Mouse (Mus musculus) neural tube, embryonic 12.5 days (tissue): ENCODE data around the gene Lrrc28. TPM values are rescaled to one million over a fixed set of nuclear protein-coding genes. Genes with fewer than 3 reads are reported as not detected.

ENCODE experiments used
- ATAC-seq: fragments of 200-750 bp; cut with Nextera tagmentation; 2 replicates; pipeline ENCODE4 v1.8.0; 2017; ENCODE audit warnings: low read depth, mild to moderate bottlenecking, moderate TSS enrichment, moderate library complexity; ENCODE audit not compliant: low FRiP score
- H3K27ac ChIP-seq: fragments of 300-500 bp; sonication (generic); 2 replicates; pipeline ENCODE4 v1.5.1; 2016
- H3K27me3 ChIP-seq: fragments of 300-500 bp; sonication (generic); replicated peaks from 2 replicates; pipeline ENCODE4 v1.6.1; 2016; ENCODE audit warnings: mild to moderate bottlenecking
- H3K36me3 ChIP-seq: fragments of 300-500 bp; sonication (generic); 2 replicates; pipeline ENCODE4 v1.6.1; 2016; ENCODE audit warnings: mild to moderate bottlenecking
- H3K4me1 ChIP-seq: fragments of 300-500 bp; sonication (generic); 2 replicates; pipeline ENCODE4 v1.6.1; 2016
- H3K4me2 ChIP-seq: fragments of 300-500 bp; sonication (generic); replicated peaks from 2 replicates; pipeline ENCODE4 v1.6.1; 2016; ENCODE audit warnings: mild to moderate bottlenecking
- H3K4me3 ChIP-seq: fragments of 300-500 bp; sonication (generic); 2 replicates; pipeline ENCODE4 v1.5.1; 2016
- H3K9ac ChIP-seq: fragments of 300-500 bp; sonication (generic); 2 replicates; pipeline ENCODE4 v1.6.1; 2016; ENCODE audit warnings: mild to moderate bottlenecking
- H3K9me3 ChIP-seq: fragments of 300-500 bp; sonication (generic); 2 replicates; pipeline ENCODE4 v1.6.1; 2016; ENCODE audit warnings: mild to moderate bottlenecking
- WGBS: fragments of 180-500 bp; shearing (Covaris S2); methylation state at CpG from one replicate; pipeline ENCODE4 v1.1.7; 2016; 5-methylcytosine and 5-hydroxymethylcytosine counted together
- polyA plus RNA-seq: library from polyadenylated mRNA; unstranded; fragments of >200 nt; fragmentation: Nextera tagmentation; extraction: Ambion mirVana; gene quantifications from 2 replicates; pipeline ENCODE4 v1.2.1, GENCODE M21; 2016

Gene Lrrc28
- polyA plus RNA-seq, 1 experiment from 2014 or later = 35.6 TPM

GRCm38 (mm10) chr7:67670965-67671364 lies 25.9 kb upstream of the Lrrc28 start:
- no peak overlapping the region for H3K9ac ChIP-seq
- H3K9me3 ChIP-seq = no peaks in the 10 kb centered on the region
- ATAC-seq = no peak
- H3K4me2 ChIP-seq = no peak overlapping the region
- WGBS = 97% methylated on average over 1 of the region's 1 CpGs
- H3K4me1 ChIP-seq = no peaks in the 10 kb centered on the region
- H3K36me3 ChIP-seq = peaks cover 19% of the 10 kb centered on the region
- no peak overlapping the region for H3K4me3 ChIP-seq
- H3K27me3 ChIP-seq = no peaks in the 10 kb centered on the region
- no peak overlapping the region for H3K27ac ChIP-seq

DNA sequence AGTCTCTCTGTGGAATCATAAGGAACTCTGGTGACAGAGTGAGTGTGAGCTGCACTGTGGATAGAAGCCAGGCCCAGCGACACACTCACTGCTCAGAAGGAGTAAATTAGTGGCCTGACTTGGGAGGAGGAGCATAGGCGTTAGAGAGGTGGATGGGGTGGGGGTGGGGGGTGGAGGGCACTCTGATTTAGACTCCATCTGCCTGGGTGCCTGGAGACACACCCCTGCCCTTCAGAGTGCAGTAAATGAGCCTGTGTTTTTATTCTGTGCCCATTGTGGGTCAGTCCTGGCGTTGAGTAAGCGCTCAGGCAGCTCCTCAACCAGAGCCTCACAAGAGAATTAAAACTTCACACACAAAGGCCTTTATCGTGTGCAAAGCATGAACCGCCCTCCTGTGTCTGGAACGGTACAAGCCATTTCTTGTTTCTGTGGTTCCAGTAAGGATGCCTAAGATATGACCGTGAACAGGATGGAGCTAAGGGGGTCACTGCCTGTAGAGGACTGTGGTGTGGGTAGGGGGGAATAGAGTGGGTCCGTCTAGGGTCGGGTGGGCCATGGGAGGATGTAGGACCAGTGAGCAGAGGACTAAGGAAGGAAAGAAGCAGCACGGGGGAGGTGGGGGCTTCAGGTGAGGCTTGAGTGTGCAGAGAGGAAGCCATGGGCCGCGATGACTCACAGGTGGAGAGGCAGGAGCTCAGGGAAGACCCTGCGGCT lies 19.1 kb upstream of the Lrrc28 start:
- no peak overlapping the region for H3K9ac ChIP-seq
- peaks cover 3% of the 10 kb centered on the region; the same call in 1 of the 2 replicates for H3K36me3 ChIP-seq
- no peak overlapping the region for H3K27ac ChIP-seq
- no peaks in the 10 kb centered on the region for H3K9me3 ChIP-seq
- WGBS = 73% methylated on average over 14 of the region's 14 CpGs
- no peaks in the 10 kb centered on the region for H3K27me3 ChIP-seq
- no peak for ATAC-seq
- H3K4me1 ChIP-seq = 0 out of 2 replicates have a peak, but pooled peaks cover 7% of the 10 kb centered on the region
- H3K4me3 ChIP-seq = no peak overlapping the region
- no peak overlapping the region for H3K4me2 ChIP-seq

- Histone ChIP-seq H3K9me3 (no peaks in the 10 kb centered on the region), H3K27ac (no peak overlapping the region), H3K27me3 (no peaks in the 10 kb centered on the region), H3K9ac (no peak overlapping the region), H3K4me3 (no peak overlapping the region), H3K36me3 (no peaks in the 10 kb centered on the region; the same call in 1 of the 2 replicates), H3K4me2 (no peak overlapping the region), H3K4me1 (0 out of 2 replicates have a peak, but pooled peaks cover 7% of the 10 kb centered on the region)
- no peak for ATAC-seq
- 83% methylated on average over 5 of the region's 5 CpGs for WGBS
Measured at GRCm38 (mm10) chr7:67662424-67662823, 17.4 kb upstream of the Lrrc28 start.

- Histone ChIP-seq H3K4me3 (no peak overlapping the region), H3K36me3 (no peaks in the 10 kb centered on the region; the same call in 1 of the 2 replicates), H3K27me3 (no peaks in the 10 kb centered on the region), H3K9me3 (no peaks in the 10 kb centered on the region), H3K4me1 (0 out of 2 replicates have a peak, but pooled peaks cover 8% of the 10 kb centered on the region), H3K9ac (no peak overlapping the region), H3K27ac (no peak overlapping the region), H3K4me2 (no peak overlapping the region)
- no peak for ATAC-seq
- WGBS = 92% methylated on average over 4 of the region's 4 CpGs
Measured at GRCm38 (mm10) chr7:67658110-67658509, 13.0 kb upstream of the Lrrc28 start.

DNA sequence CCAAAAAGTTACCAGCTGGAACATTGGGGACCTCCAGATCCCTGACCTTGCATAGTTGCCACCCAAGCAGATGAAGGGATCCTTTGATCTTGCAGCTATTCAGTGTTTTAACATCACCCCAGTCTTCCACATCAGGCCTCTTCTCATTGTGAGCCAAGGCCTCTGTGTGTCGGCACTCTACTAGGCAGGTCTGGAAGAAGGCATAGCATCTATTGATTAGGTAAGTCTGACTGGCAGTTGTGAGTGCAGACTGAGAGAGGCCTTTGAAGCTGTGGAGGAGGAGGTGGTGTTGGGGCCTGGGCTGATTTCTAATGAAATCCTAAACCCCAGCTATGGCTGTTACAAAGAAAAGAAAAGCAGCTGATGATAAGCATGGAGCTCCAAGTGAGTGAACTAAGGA lies 10.1 kb upstream of the Lrrc28 start:
- no peak overlapping the region for H3K27ac ChIP-seq
- peaks cover 8% of the 10 kb centered on the region; the same call in 1 of the 2 replicates for H3K4me1 ChIP-seq
- no peak overlapping the region for H3K4me3 ChIP-seq
- H3K27me3 ChIP-seq = no peaks in the 10 kb centered on the region
- H3K36me3 ChIP-seq = no peaks in the 10 kb centered on the region
- H3K9me3 ChIP-seq = no peaks in the 10 kb centered on the region
- H3K4me2 ChIP-seq = no peak overlapping the region; the same call in 1 of the 2 replicates
- ATAC-seq = no peak
- 13% methylated on average over 1 of the region's 1 CpGs for WGBS
- no peak overlapping the region for H3K9ac ChIP-seq

DNA sequence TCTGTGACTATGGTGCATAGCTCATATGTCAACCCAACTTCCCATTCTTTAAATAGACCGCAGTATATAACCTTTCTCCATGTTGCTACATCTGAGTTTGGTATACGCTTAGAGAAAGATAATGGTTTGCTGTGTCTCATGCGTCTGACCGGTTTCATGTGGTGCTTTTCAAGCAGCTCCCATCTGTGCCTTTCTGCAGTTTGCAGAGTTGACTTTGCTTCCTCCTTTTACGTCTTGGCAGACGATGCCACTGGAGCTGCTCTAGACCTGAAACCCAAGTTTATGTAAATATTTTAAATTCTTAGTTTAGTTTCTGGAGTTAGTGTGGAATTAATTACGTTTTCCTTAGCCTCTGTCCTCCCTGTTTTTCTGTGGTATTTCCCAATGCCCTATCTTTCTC lies 9.6 kb upstream of the Lrrc28 start:
- Histone ChIP-seq H3K9me3 (no peaks in the 10 kb centered on the region), H3K9ac (no peak overlapping the region), H3K27me3 (no peaks in the 10 kb centered on the region), H3K36me3 (no peaks in the 10 kb centered on the region), H3K4me1 (peaks cover 13% of the 10 kb centered on the region), H3K4me3 (no peak overlapping the region), H3K27ac (no peak overlapping the region), H3K4me2 (no peak overlapping the region)
- WGBS = 86% methylated on average over 7 of the region's 7 CpGs
- no peak for ATAC-seq

DNA sequence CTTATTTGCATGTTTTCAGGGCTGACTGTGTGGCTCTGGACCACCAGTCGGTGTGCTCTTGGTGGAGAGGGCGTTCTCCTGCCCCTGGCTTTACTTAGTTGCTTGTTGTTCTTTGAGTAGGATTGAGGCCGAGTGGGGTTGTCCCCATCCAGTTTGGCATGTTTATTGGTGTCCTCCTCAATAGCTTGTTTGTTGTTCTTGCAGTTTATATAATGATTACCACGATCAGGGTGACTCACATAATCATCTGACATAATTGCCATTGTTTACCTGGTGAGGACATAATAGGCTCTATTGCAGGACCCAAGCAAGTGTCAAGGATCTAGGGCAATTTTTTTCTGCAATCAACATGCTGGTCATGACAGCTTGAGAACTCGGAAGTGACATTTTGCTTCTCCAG lies 7.1 kb upstream of the Lrrc28 start:
- no peaks in the 10 kb centered on the region for H3K36me3 ChIP-seq
- H3K4me3 ChIP-seq = no peak overlapping the region
- H3K9me3 ChIP-seq = no peaks in the 10 kb centered on the region
- no peak overlapping the region for H3K27ac ChIP-seq
- H3K27me3 ChIP-seq = no peaks in the 10 kb centered on the region
- no peak overlapping the region for H3K9ac ChIP-seq
- WGBS = 37% methylated on average over 5 of the region's 5 CpGs
- H3K4me1 ChIP-seq = peaks cover 18% of the 10 kb centered on the region
- H3K4me2 ChIP-seq = no peak overlapping the region
- no peak for ATAC-seq

GRCm38 (mm10) chr7:67648376-67648775 lies 3.3 kb upstream of the Lrrc28 start:
- 69% methylated on average over 4 of the region's 4 CpGs for WGBS
- peaks cover 25% of the 10 kb centered on the region for H3K4me1 ChIP-seq
- H3K9ac ChIP-seq = no peak overlapping the region
- no peak overlapping the region for H3K4me3 ChIP-seq
- no peaks in the 10 kb centered on the region for H3K9me3 ChIP-seq
- H3K4me2 ChIP-seq = peak overlapping the region; percentile 52
- no peaks in the 10 kb centered on the region for H3K36me3 ChIP-seq
- H3K27ac ChIP-seq = no peak overlapping the region
- no peaks in the 10 kb centered on the region for H3K27me3 ChIP-seq
- no peak for ATAC-seq

GRCm38 (mm10) chr7:67647277-67647676 lies 2.2 kb upstream of the Lrrc28 start, which contains the start of gene Ttc23:
TSS of gene Ttc23 (plus strand) at chr7:67647410.
- H3K9ac ChIP-seq = peak within 1 kb of the TSS; percentile 59
- WGBS = 1% methylated on average over 5 of the region's 5 CpGs
- no peak within 1 kb of the TSS for H3K27ac ChIP-seq
- no peak for ATAC-seq
- peak within 1 kb of the TSS; percentile 60 for H3K4me2 ChIP-seq
- H3K9me3 ChIP-seq = no peaks in the 10 kb centered on the region
- H3K27me3 ChIP-seq = no peaks in the 10 kb centered on the region
- H3K4me3 ChIP-seq = peak within 1 kb of the TSS; percentile 64
- H3K4me1 ChIP-seq = peaks cover 26% of the 10 kb centered on the region
- no peaks in the 10 kb centered on the region for H3K36me3 ChIP-seq

DNA sequence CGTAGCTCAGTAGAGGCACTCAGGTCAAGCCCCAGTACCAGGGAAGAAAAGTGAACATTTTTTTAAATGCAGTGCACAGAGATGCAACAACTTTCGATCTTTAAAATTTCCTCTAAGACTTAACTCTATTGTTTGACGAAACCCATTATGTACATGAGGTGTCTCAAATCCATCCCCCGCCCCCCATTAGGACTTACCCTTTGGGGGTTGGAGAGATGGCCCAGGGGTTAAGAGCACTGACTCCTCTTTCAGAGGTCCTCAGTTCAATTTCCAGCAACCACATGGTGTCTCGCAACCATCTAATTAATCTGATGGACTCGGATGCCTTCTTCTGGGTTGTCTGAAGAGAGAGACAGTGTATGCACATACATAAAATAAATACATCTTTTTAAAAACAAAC lies 1.1 kb upstream of the Lrrc28 start:
- Histone ChIP-seq H3K9ac (peak overlapping the region; percentile 59), H3K27me3 (no peaks in the 10 kb centered on the region), H3K4me3 (peak overlapping the region; percentile 64), H3K9me3 (no peaks in the 10 kb centered on the region), H3K4me1 (peaks cover 26% of the 10 kb centered on the region), H3K4me2 (peak overlapping the region; percentile 60), H3K36me3 (no peaks in the 10 kb centered on the region), H3K27ac (no peak overlapping the region)
- 7% methylated on average over 6 of the region's 6 CpGs for WGBS
- ATAC-seq = no peak

GRCm38 (mm10) chr7:67645681-67646014 lies 580 bp upstream of the Lrrc28 start:
- Histone ChIP-seq H3K36me3 (peaks cover 5% of the 10 kb centered on the region; the same call in 1 of the 2 replicates), H3K27ac (peak overlapping the region; percentile 72), H3K9ac (peak overlapping the region; percentile 59), H3K4me1 (peaks cover 26% of the 10 kb centered on the region), H3K9me3 (no peaks in the 10 kb centered on the region), H3K4me2 (peak overlapping the region; percentile 60), H3K27me3 (no peaks in the 10 kb centered on the region), H3K4me3 (peak overlapping the region; percentile 64)
- no peak for ATAC-seq
- WGBS = under 1% methylated on average over 15 of the region's 15 CpGs

GRCm38 (mm10) chr7:67644291-67644690 lies 777 bp downstream of the Lrrc28 start:
- 51% methylated on average over 8 of the region's 8 CpGs for WGBS
- ATAC-seq = no peak
- peaks cover 18% of the 10 kb centered on the region for H3K4me1 ChIP-seq

GRCm38 (mm10) chr7:67642955-67643354 lies 2.1 kb downstream of the Lrrc28 start:
- H3K9me3 ChIP-seq = no peaks in the 10 kb centered on the region
- no peaks in the 10 kb centered on the region for H3K27me3 ChIP-seq
- H3K27ac ChIP-seq = no peak overlapping the region
- 93% methylated on average over 9 of the region's 9 CpGs for whole genome bisulfite sequencing
- H3K9ac ChIP-seq = no peak overlapping the region
- no peak for ATAC-seq
- H3K36me3 ChIP-seq = peaks cover 11% of the 10 kb centered on the region; the same call in 1 of the 2 replicates
- H3K4me1 ChIP-seq = peaks cover 15% of the 10 kb centered on the region
- no peak overlapping the region for H3K4me2 ChIP-seq
- no peak overlapping the region for H3K4me3 ChIP-seq

More at GRCm38 (mm10) chr7:67644291-67644690, 777 bp downstream of the Lrrc28 start:
- peak overlapping the region; percentile 60 for H3K4me2 ChIP-seq
- no peaks in the 10 kb centered on the region for H3K27me3 ChIP-seq
- peak overlapping the region; percentile 75; the same call in 1 of the 2 replicates for H3K9ac ChIP-seq
- H3K9me3 ChIP-seq = no peaks in the 10 kb centered on the region
- H3K4me3 ChIP-seq = peak overlapping the region; percentile 64
- H3K27ac ChIP-seq = no peak overlapping the region
- H3K36me3 ChIP-seq = peaks cover 9% of the 10 kb centered on the region; the same call in 1 of the 2 replicates
